Mouse (Mus musculus) embryonic facial prominence, embryonic 12.5 days (tissue): ENCODE measurements around the gene Gm20716. TPM values are rescaled to one million over a fixed set of nuclear protein-coding genes. Genes with fewer than 3 reads are reported as not detected.
A peak's percentile ranks its signal among the peaks of the same experiment; 100 is the strongest.

ENCODE experiments used
- ATAC-seq: fragments of 200-750 bp; cut with Nextera tagmentation; 2 replicates; pipeline ENCODE4 v1.8.0; 2017; ENCODE audit not compliant: insufficient number of reproducible peaks, insufficient read depth, low FRiP score, low TSS enrichment
- H3K27ac ChIP-seq: fragments of 300-500 bp; sonication (generic); 2 replicates; pipeline ENCODE4 v1.5.1; 2016; ENCODE audit warnings: mild to moderate bottlenecking
- H3K27me3 ChIP-seq: fragments of 300-500 bp; sonication (generic); 2 replicates; pipeline ENCODE4 v1.6.1; 2016; ENCODE audit warnings: mild to moderate bottlenecking, moderate library complexity
- H3K36me3 ChIP-seq: fragments of 300-500 bp; sonication (generic); 2 replicates; pipeline ENCODE4 v1.6.1; 2016; ENCODE audit warnings: mild to moderate bottlenecking
- H3K4me1 ChIP-seq: fragments of 300-500 bp; sonication (generic); 2 replicates; pipeline ENCODE4 v1.6.1; 2016
- H3K4me2 ChIP-seq: fragments of 300-500 bp; sonication (generic); replicated peaks from 2 replicates; pipeline ENCODE4 v1.6.1; 2016; ENCODE audit warnings: mild to moderate bottlenecking, moderate library complexity
- H3K4me3 ChIP-seq: fragments of 300-500 bp; sonication (generic); 2 replicates; pipeline ENCODE4 v1.5.1; 2016; ENCODE audit warnings: mild to moderate bottlenecking
- H3K9ac ChIP-seq: fragments of 300-500 bp; sonication (generic); 2 replicates; pipeline ENCODE4 v1.6.1; 2016; ENCODE audit warnings: mild to moderate bottlenecking, moderate library complexity
- H3K9me3 ChIP-seq: fragments of 300-500 bp; sonication (generic); 2 replicates; pipeline ENCODE4 v1.6.1; 2016; ENCODE audit warnings: mild to moderate bottlenecking, moderate library complexity
- WGBS: fragments of 180-500 bp; shearing (Covaris S2); methylation state at CpG from one replicate; pipeline ENCODE4 v1.1.7; 2016; 5-methylcytosine and 5-hydroxymethylcytosine counted together
- polyA plus RNA-seq: library from polyadenylated mRNA; unstranded; fragments of >200 nt; fragmentation: Nextera tagmentation; extraction: Ambion mirVana; gene quantifications from 2 replicates; pipeline ENCODE4 v1.2.1, GENCODE M21; 2016

The Gm20716 gene
- polyA plus RNA-seq, 1 experiment from 2014 or later, result 23.1 TPM

GRCm38 (mm10) chr2:168223326-168223725, 6.8 kb downstream of the Gm20716 start:
- Histone ChIP-seq H3K27ac (no peak overlapping the region), H3K9ac (no peak overlapping the region), H3K4me2 (no peak overlapping the region), H3K27me3 (no peaks in the 10 kb centered on the region), H3K9me3 (no peaks in the 10 kb centered on the region), H3K4me1 (peaks cover under 1% of the 10 kb centered on the region), H3K36me3 (peaks cover 74% of the 10 kb centered on the region), H3K4me3 (no peak overlapping the region)
- WGBS, result 83% methylated on average over 6 of the region's 6 CpGs
- ATAC-seq, result no peak

DNA sequence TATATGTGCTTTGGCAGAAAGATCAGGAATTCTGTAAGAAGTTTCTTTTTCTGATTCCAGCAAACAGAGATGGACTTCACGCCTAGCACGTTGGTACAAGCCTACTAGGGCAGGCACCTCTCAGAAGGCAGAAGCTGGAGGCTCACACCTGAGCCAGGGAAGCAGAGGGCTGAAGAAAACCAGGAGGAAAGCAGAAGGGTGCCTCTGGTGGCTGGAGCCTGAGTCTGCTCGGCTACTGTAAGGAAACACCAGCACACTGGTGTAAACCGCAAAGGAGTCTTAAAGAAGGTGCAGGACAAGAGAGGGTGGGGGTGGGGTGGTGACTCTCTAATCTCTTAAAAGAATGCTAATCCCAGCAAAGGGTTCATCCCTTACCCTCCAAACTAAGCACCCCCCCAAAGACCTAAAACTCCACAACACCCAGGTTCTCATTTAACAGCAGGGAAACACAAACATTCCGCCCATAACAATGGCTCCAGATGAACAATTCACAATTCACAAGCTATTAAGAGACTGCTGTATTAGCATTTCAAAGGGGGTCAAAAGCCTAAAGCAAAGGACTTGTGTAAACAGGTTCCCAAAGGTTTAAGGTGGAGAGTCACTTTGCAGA, 16.3 kb downstream of the Gm20716 start:
- Histone ChIP-seq H3K4me2 (no peak overlapping the region), H3K27ac (no peak overlapping the region)

GRCm38 (mm10) chr2:168207883-168208282, 22.3 kb downstream of the Gm20716 start:
- WGBS, result over 99% methylated on average over 3 of the region's 3 CpGs
- peaks cover 11% of the 10 kb centered on the region for H3K4me1 ChIP-seq
- H3K27me3 ChIP-seq, result no peaks in the 10 kb centered on the region
- no peak overlapping the region for H3K4me3 ChIP-seq
- no peak for ATAC-seq
- no peak overlapping the region for H3K4me2 ChIP-seq
- H3K27ac ChIP-seq, result peak overlapping the region; percentile 99
- H3K9ac ChIP-seq, result no peak overlapping the region
- H3K36me3 ChIP-seq, result peaks cover 51% of the 10 kb centered on the region
- H3K9me3 ChIP-seq, result no peaks in the 10 kb centered on the region

More for the DNA sequence above, 16.3 kb downstream of the Gm20716 start:
- WGBS, result 54% methylated on average over 5 of the region's 5 CpGs
- Histone ChIP-seq H3K4me3 (no peak overlapping the region), H3K27me3 (no peaks in the 10 kb centered on the region), H3K9me3 (no peaks in the 10 kb centered on the region), H3K4me1 (no peaks in the 10 kb centered on the region), H3K9ac (no peak overlapping the region), H3K36me3 (peaks cover 87% of the 10 kb centered on the region)
- ATAC-seq, result no peak

DNA sequence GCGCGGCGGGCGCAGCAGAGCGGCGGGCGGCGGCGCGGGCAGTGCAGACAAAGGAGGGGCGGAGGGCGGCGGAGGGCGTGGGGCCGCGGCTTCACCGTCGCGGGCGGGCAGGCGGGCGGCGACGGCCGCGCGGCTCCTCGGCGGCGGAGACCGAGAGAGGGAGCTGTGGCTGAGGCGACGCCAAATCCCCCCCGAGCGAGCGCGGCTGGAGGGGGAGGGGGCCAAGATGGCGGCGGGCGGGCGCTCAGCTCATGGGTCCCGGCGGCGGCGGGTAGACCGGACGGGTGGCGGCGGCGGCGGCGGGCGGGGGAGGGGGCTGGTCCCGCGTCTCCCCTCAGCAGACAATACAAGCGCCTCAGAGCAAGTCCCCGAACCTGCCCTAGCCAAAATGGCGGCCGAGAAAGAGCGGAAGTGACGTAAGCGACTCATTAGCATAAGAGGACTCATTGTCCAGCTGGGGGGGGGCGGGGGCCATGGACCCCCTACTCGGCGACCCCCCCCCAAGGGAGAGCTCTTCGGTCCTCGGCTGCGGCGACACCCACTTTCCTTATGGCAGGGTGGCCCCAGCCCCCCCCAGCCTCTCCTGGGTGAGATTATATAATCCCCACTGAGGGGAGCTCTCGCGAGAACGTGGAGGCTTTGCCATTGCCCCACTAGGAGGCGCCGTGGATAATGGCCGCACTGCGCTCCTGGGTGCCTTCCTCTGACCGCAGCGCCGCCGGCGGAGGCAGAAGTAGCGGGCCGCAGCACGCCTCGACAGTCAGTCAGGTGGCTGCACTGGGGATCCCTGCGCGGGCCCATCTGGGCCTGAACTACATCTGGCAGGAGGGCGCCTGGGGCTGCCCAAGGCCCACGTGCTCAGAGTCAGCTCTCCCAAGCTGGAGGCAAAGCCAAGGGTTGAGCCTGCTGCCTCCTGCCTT, 23.2 kb downstream of the Gm20716 start, which contains the start of gene Adnp:
Adnp (minus strand) TSS at position 388 of the 920 bp plus-strand sequence.
- WGBS, result under 1% methylated on average over 55 of the region's 89 CpGs
- peak; percentile 88 for ATAC-seq
- Histone ChIP-seq H3K4me3 (peak within 1 kb of the TSS; percentile 99), H3K36me3 (peaks cover 46% of the 10 kb centered on the region), H3K9ac (peak within 1 kb of the TSS; percentile 100), H3K4me1 (peaks cover 11% of the 10 kb centered on the region), H3K4me2 (peak within 1 kb of the TSS; percentile 88), H3K9me3 (no peaks in the 10 kb centered on the region), H3K27ac (peak within 1 kb of the TSS; percentile 99), H3K27me3 (no peaks in the 10 kb centered on the region)

DNA sequence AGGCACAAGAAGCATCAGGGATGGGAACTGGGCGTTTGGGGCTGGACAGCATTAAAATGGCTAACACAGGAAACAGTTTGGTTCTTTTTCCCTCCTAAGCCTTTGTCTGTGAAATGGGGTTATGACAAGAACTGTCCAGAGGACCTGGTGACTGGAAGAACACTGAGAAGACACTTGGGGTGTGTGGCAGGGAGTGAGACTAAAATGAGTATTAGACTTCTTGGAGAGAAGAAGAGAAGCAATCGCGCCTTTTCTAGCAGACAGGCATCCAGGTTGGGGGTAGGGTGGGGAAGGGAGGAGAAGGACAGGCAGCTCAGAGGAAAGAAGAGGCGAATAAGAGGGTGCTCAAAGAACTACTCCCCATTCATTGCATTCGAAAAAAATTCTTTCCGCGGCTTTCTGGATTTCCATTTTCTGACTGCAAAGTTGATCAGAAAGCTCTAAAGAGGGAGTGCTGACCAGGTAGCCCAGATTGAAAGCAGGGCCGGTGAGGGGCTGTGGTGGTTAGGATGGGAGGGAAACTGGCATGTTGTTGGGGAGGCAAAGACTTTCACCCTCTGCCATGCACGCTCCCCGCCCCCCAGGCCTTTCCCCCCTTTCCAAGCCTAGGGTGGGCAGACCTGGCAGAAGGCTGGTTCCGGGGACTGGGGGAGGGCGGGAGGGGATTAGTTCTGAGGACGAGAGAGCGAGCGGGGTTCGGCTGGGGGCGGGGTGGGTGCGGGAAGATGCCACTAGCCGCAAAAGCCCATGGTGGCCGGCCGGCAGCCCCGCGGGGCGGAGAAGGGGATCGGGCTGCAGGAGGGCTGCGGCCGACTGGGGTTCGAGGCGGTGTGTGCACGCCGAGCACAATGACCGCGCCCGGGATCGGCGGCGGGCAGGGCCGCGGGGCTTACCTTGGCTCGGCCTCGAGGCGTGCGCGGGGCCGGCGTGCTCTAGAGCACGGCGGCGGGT, 24.2 kb downstream of the Gm20716 start:
- Histone ChIP-seq H3K9me3 (no peaks in the 10 kb centered on the region), H3K4me1 (peaks cover 17% of the 10 kb centered on the region), H3K36me3 (peaks cover 39% of the 10 kb centered on the region), H3K27ac (peak overlapping the region; percentile 99), H3K9ac (peak overlapping the region; percentile 100), H3K27me3 (no peaks in the 10 kb centered on the region), H3K4me3 (peak overlapping the region; percentile 99), H3K4me2 (peak overlapping the region; percentile 88)
- no peak for ATAC-seq
- 2% methylated on average over 43 of the region's 49 CpGs for WGBS

DNA sequence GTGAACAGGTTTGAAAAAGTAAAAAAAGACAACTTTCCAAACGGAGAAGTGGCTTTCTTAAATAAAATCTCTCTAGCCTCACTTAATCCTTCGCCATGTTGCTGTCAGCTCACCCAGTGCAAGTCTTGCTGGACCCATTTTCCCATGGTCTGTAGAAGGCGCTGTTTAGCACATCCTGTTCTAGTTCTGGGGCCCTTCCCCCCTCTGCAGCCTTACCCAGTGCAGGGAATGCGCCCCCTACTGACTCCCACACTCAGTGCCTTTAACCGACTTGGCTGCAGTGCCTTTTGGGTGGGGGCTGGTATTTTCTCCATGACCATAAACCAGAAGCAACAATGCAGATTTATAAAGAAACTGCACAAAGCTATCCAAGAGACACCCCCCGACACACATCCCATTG, 24.9 kb downstream of the Gm20716 start:
- H3K4me3 ChIP-seq, result peak overlapping the region; percentile 99
- H3K27me3 ChIP-seq, result no peaks in the 10 kb centered on the region
- H3K36me3 ChIP-seq, result peaks cover 35% of the 10 kb centered on the region
- peak overlapping the region; percentile 99 for H3K27ac ChIP-seq
- H3K9ac ChIP-seq, result peak overlapping the region; percentile 100
- H3K4me1 ChIP-seq, result peaks cover 21% of the 10 kb centered on the region
- ATAC-seq, result no peak
- 6% methylated on average over 6 of the region's 6 CpGs for WGBS
- H3K4me2 ChIP-seq, result peak overlapping the region; percentile 88
- no peaks in the 10 kb centered on the region for H3K9me3 ChIP-seq

GRCm38 (mm10) chr2:168204476-168204999, 25.6 kb downstream of the Gm20716 start:
- Histone ChIP-seq H3K4me1 (peaks cover 23% of the 10 kb centered on the region), H3K9ac (peak overlapping the region; percentile 17; the same call in 1 of the 2 replicates), H3K4me2 (peak overlapping the region; percentile 88)

DNA sequence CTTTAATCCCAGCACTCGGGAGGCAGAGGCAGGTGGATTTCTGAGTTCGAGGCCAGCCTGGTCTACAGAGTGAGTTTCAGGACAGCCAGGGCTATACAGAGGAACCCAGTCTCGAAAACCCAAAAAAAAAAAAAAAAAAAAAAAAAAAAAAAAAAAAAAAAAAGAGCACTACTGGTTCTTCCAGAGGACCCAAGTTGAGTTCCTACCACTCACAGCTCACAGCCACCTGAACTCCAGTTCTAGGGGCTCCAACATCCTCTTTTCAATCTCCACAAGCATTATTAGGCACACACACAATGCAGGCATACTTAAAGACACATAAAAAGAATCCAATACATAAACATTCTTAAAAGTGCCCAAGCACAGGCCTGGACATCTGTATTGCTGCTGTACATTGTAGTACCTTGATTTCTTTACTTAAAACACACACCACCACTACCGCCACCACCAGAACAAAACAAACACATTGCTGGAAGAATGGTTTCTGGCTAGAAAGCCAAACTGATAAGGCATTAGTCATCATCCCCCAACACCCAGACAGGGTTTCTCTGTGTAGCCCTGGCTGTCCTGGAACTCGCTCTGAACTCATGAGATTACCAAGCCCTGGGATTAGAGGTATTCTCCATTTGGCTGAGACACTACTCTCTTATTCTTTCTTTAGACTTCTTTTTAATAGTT, 30.0 kb downstream of the Gm20716 start:
- H3K4me3 ChIP-seq, result no peak overlapping the region
- H3K27me3 ChIP-seq, result no peaks in the 10 kb centered on the region

More at GRCm38 (mm10) chr2:168204476-168204999, 25.6 kb downstream of the Gm20716 start:
- no peak overlapping the region; the same call in 1 of the 2 replicates for H3K27ac ChIP-seq
- ATAC-seq, result no peak
- WGBS, result 87% methylated on average over 8 of the region's 8 CpGs
- peak overlapping the region; percentile 99 for H3K4me3 ChIP-seq
- no peaks in the 10 kb centered on the region for H3K9me3 ChIP-seq
- no peaks in the 10 kb centered on the region for H3K27me3 ChIP-seq
- peaks cover 32% of the 10 kb centered on the region for H3K36me3 ChIP-seq

GRCm38 (mm10) chr2:168199476-168199875, 30.7 kb downstream of the Gm20716 start:
- Histone ChIP-seq H3K27me3 (no peaks in the 10 kb centered on the region), H3K4me2 (0 out of 2 replicates have a peak overlapping the region, but pooled peaks have one; percentile 13), H3K4me3 (no peak overlapping the region), H3K9me3 (no peaks in the 10 kb centered on the region), H3K27ac (no peak overlapping the region), H3K4me1 (peaks cover 47% of the 10 kb centered on the region), H3K36me3 (peaks cover 35% of the 10 kb centered on the region), H3K9ac (0 out of 2 replicates have a peak overlapping the region, but pooled peaks have one; percentile 9)
- WGBS, result 88% methylated on average over 4 of the region's 4 CpGs
- ATAC-seq, result no peak

More for the DNA sequence above, 30.0 kb downstream of the Gm20716 start:
- Histone ChIP-seq H3K36me3 (peaks cover 37% of the 10 kb centered on the region), H3K9me3 (no peaks in the 10 kb centered on the region), H3K9ac (no peak overlapping the region), H3K4me1 (peaks cover 51% of the 10 kb centered on the region), H3K27ac (no peak overlapping the region), H3K4me2 (no peak overlapping the region)
- WGBS, result 83% methylated on average over 4 of the region's 5 CpGs
- ATAC-seq, result no peak

- Histone ChIP-seq H3K4me2 (no peak overlapping the region), H3K27ac (no peak overlapping the region), H3K9me3 (no peaks in the 10 kb centered on the region), H3K4me3 (no peak overlapping the region), H3K4me1 (peaks cover 41% of the 10 kb centered on the region), H3K36me3 (peaks cover 28% of the 10 kb centered on the region), H3K27me3 (no peaks in the 10 kb centered on the region), H3K9ac (no peak overlapping the region)
- ATAC-seq, result no peak
- 98% methylated on average over 1 of the region's 1 CpGs for WGBS
These were observed 31.7 kb downstream of the Gm20716 start for GRCm38 (mm10) chr2:168198421-168198820.
